Mouse (Mus musculus): ENCODE results near the gene Kcnc1. TPM values are rescaled to one million over a fixed set of nuclear protein-coding genes. Genes with fewer than 3 reads are reported as not detected.
A peak's percentile ranks its signal among the peaks of the same experiment; 100 is the strongest.

Kcnc1 gene
- 0.03 TPM in 1 of 2 replicates, not detected in the other for polyA plus RNA-seq (2016; fragmentation: Nextera tagmentation; extraction: Ambion mirVana)

- no peak within 1 kb of the TSS for H3K27ac ChIP-seq
- H3K9me3 ChIP-seq (replicated peaks) = no peaks in the 10 kb centered on the region
- peak within 1 kb of the TSS; percentile 58 for H3K4me3 ChIP-seq
- H3K4me1 ChIP-seq = peaks cover 26% of the 10 kb centered on the region
- H3K27me3 ChIP-seq (ENCODE audit: low read depth, poor library complexity, severe bottlenecking) = peaks cover 86% of the 10 kb centered on the region
- peak; percentile 94 for DNase-seq (ENCODE audit: low spot score)
- no peaks in the 10 kb centered on the region for H3K36me3 ChIP-seq
- WGBS = under 1% methylated on average over 93 of the region's 93 CpGs
Measured at GRCm38 (mm10) chr7:46396231-46396927, at the start of gene Kcnc1. Gene Kcnc1, plus strand, starts transcription at chr7:46396497.

DNA sequence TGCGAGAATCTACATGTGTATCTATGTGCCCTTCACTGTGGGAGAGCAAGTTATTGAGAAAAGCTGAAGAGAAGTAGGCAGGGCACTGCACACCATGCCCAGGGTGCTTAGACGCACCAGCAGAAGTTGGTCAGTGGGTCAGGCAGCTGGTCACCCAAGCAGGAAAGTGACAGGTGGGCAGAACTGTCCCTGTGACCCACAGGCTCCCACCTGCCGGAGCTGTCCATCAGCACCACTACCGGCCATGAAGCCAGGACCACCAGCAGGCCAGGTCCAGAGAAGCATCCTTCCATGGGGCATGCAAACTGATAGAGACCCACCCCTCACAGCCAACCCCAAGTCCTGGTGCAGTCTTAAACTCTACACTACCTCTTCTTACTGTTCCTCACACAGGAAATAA, 48.6 kb upstream of the Kcnc1 start:
- H3K36me3 ChIP-seq = no peaks in the 10 kb centered on the region
- no peak overlapping the region for H3K27ac ChIP-seq
- 53% methylated on average over 4 of the region's 4 CpGs for WGBS
- no peaks in the 10 kb centered on the region for H3K9me3 ChIP-seq (replicated peaks)
- DNase-seq (ENCODE audit: low spot score) = peak; percentile 43
- H3K27me3 ChIP-seq (ENCODE audit: low read depth, poor library complexity, severe bottlenecking) = peaks cover 48% of the 10 kb centered on the region
- no peak overlapping the region for H3K4me3 ChIP-seq
- H3K4me1 ChIP-seq = peaks cover 8% of the 10 kb centered on the region

DNA sequence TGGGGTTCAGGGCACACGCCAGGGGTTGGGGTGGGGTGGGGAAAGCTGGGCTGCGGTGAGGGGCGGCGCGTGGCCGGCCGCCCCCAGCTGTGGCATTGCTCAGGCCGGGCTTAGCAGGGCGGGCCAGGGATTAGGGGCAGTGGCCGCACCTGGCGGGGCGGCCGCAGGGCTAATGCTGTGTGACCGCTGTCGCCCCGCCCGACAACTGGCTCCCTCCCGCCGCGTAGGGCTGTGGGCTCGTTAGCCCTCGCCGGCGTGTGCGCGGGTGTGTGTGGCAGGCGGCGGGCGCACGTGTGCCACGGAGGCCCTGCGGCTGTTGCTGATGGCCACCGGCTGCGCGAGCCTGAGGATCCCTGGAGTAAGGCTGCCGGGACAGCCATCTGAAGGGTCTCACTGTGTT, 47.5 kb upstream of the Kcnc1 start:
- Histone ChIP-seq H3K36me3 (no peaks in the 10 kb centered on the region), H3K27ac (no peak overlapping the region), H3K27me3 (ENCODE audit: low read depth, poor library complexity, severe bottlenecking) (peaks cover 48% of the 10 kb centered on the region), H3K9me3 (replicated peaks) (no peaks in the 10 kb centered on the region), H3K4me3 (peak overlapping the region; percentile 25; the same call in 1 of the 2 replicates), H3K4me1 (peaks cover 8% of the 10 kb centered on the region)
- peak; percentile 32 for DNase-seq (ENCODE audit: low spot score)
- 5% methylated on average over 24 of the region's 36 CpGs for WGBS

DNA sequence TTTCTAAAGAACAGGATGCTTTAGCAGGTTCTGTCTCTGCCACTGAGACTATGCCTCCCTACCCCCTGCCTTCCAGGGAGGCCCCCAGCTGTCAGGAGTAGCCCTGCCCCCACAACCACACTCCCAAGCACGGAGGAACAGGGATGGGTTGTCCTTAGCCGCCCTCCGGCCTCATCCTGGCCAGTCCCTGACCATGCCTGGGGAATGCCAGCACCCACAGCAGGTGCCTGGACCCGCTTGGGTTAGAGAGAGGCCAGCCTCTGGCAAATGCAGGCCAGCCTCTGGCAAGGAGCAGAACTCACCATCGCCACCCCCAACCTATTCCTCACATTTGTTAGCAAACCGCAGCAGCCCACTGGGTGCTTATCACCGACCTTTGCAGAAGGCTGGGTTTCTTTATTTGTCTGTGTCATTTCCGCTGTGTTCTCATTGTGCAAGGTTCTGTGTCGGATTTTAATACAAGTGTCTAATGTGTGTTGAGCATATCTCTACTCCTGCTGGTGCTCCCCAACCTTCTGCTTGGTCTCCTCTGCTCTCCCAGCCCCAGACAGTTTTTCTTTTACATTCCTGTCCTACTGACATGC, 46.1 kb upstream of the Kcnc1 start:
- H3K27me3 ChIP-seq (ENCODE audit: low read depth, poor library complexity, severe bottlenecking) = peaks cover 48% of the 10 kb centered on the region
- peaks cover 8% of the 10 kb centered on the region for H3K4me1 ChIP-seq
- H3K9me3 ChIP-seq (replicated peaks) = no peaks in the 10 kb centered on the region
- no peaks in the 10 kb centered on the region for H3K36me3 ChIP-seq
- no peak for DNase-seq (ENCODE audit: low spot score)
- 61% methylated on average over 9 of the region's 9 CpGs for WGBS
- no peak overlapping the region for H3K4me3 ChIP-seq
- no peak overlapping the region for H3K27ac ChIP-seq

- no peak for DNase-seq (ENCODE audit: low spot score)
- H3K9me3 ChIP-seq (replicated peaks) = no peaks in the 10 kb centered on the region
- peaks cover 8% of the 10 kb centered on the region for H3K4me1 ChIP-seq
- no peaks in the 10 kb centered on the region for H3K36me3 ChIP-seq
- WGBS = 62% methylated on average over 2 of the region's 2 CpGs
- peaks cover 34% of the 10 kb centered on the region for H3K27me3 ChIP-seq (ENCODE audit: low read depth, poor library complexity, severe bottlenecking)
- no peak overlapping the region for H3K4me3 ChIP-seq
- H3K27ac ChIP-seq = no peak overlapping the region
Measured at GRCm38 (mm10) chr7:46352748-46353147, 43.5 kb upstream of the Kcnc1 start.

- DNase-seq (ENCODE audit: low spot score) = no peak
- H3K27me3 ChIP-seq (ENCODE audit: low read depth, poor library complexity, severe bottlenecking) = peaks cover 30% of the 10 kb centered on the region
- no peak overlapping the region for H3K27ac ChIP-seq
- peaks cover 8% of the 10 kb centered on the region for H3K4me1 ChIP-seq
- no peaks in the 10 kb centered on the region for H3K36me3 ChIP-seq
- 61% methylated on average over 8 of the region's 8 CpGs for WGBS
- no peak overlapping the region for H3K4me3 ChIP-seq
- no peaks in the 10 kb centered on the region for H3K9me3 ChIP-seq (replicated peaks)
Measured at GRCm38 (mm10) chr7:46353216-46353615, 43.1 kb upstream of the Kcnc1 start.

DNA sequence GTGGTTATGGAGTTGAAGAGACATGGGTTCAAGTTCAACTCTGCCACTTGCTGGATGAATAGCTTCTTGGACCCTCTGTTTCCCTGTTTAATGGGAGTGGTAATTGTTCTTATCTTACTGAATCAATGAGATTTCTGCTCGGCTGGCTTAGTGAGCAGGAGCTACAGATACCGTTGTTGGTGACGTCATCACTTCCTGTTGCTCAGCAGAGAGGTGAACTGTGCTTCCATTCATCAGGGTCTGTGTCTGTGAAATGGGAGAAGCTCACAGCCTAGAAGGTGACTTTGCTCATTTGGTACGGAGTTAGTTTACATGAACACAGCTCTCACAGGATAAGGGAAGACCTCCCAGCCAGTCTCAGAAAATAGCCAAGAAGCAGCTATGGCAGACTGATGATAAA, 42.4 kb upstream of the Kcnc1 start:
- Histone ChIP-seq H3K4me3 (no peak overlapping the region), H3K36me3 (no peaks in the 10 kb centered on the region), H3K27ac (no peak overlapping the region), H3K9me3 (replicated peaks) (no peaks in the 10 kb centered on the region), H3K4me1 (peaks cover 3% of the 10 kb centered on the region), H3K27me3 (ENCODE audit: low read depth, poor library complexity, severe bottlenecking) (peaks cover 23% of the 10 kb centered on the region)
- no peak for DNase-seq (ENCODE audit: low spot score)
- 70% methylated on average over 4 of the region's 4 CpGs for WGBS

GRCm38 (mm10) chr7:46361776-46362175, 34.5 kb upstream of the Kcnc1 start:
- no peak for DNase-seq (ENCODE audit: low spot score)
- Histone ChIP-seq H3K27ac (no peak overlapping the region), H3K9me3 (replicated peaks) (no peaks in the 10 kb centered on the region), H3K36me3 (no peaks in the 10 kb centered on the region), H3K4me3 (no peak overlapping the region), H3K4me1 (no peaks in the 10 kb centered on the region), H3K27me3 (ENCODE audit: low read depth, poor library complexity, severe bottlenecking) (0 out of 2 replicates have a peak, but pooled peaks cover 8% of the 10 kb centered on the region)

DNA sequence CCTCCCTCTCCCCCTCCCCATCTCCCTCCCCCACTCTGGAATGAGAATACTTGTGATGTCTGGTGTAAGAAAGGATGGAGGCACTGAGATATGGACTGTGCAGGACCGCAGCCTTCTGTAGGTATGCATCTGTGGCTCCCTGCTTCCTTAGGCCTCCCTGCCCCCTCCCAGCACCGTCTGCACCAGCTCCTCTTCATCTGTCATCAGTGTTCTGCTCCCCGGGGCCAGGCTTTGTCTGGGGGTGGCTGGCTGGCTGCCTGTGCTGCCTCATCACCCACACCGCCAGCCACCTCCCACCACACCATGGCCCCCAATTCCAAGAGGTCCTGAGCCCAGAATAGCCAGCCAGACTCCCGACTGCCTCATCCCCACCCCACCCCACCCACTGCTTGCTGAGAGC, 32.1 kb upstream of the Kcnc1 start:
- Histone ChIP-seq H3K27ac (no peak overlapping the region), H3K27me3 (ENCODE audit: low read depth, poor library complexity, severe bottlenecking) (0 out of 2 replicates have a peak, but pooled peaks cover 8% of the 10 kb centered on the region), H3K4me3 (no peak overlapping the region), H3K9me3 (replicated peaks) (no peaks in the 10 kb centered on the region), H3K4me1 (no peaks in the 10 kb centered on the region), H3K36me3 (no peaks in the 10 kb centered on the region)
- no peak for DNase-seq (ENCODE audit: low spot score)
- 64% methylated on average over 4 of the region's 5 CpGs for WGBS

GRCm38 (mm10) chr7:46365810-46366209, 30.5 kb upstream of the Kcnc1 start:
- H3K27me3 ChIP-seq (ENCODE audit: low read depth, poor library complexity, severe bottlenecking) = 0 out of 2 replicates have a peak, but pooled peaks cover 8% of the 10 kb centered on the region
- whole genome bisulfite sequencing = 87% methylated on average over 1 of the region's 1 CpGs
- H3K4me1 ChIP-seq = no peaks in the 10 kb centered on the region
- H3K27ac ChIP-seq = no peak overlapping the region
- DNase-seq (ENCODE audit: low spot score) = no peak
- H3K4me3 ChIP-seq = no peak overlapping the region
- no peaks in the 10 kb centered on the region for H3K36me3 ChIP-seq
- no peaks in the 10 kb centered on the region for H3K9me3 ChIP-seq (replicated peaks)

DNA sequence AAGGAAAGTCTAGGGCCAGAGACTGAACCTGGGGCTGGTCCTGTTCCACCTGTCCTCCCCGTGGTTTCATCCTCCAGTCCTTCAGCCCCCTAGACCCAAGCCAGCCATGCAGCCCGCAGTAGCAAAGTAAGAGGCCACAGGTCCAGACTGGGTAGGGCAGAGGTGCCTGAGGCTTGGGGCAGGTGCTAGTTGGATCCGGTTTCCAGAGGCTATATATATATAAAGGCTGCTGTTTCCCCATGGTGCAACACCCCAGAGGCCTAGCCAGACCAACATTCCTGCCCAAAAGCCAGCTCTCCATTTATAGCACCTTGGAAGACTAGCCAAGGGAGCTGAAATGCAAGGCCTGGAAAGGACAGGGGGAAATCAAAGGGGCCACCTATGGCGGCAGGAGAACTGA, 25.2 kb upstream of the Kcnc1 start:
- Histone ChIP-seq H3K4me3 (no peak overlapping the region), H3K9me3 (replicated peaks) (no peaks in the 10 kb centered on the region), H3K27me3 (ENCODE audit: low read depth, poor library complexity, severe bottlenecking) (peaks cover 50% of the 10 kb centered on the region), H3K4me1 (peaks cover 3% of the 10 kb centered on the region), H3K27ac (no peak overlapping the region), H3K36me3 (no peaks in the 10 kb centered on the region)
- WGBS = 72% methylated on average over 4 of the region's 4 CpGs
- no peak for DNase-seq (ENCODE audit: low spot score)

DNA sequence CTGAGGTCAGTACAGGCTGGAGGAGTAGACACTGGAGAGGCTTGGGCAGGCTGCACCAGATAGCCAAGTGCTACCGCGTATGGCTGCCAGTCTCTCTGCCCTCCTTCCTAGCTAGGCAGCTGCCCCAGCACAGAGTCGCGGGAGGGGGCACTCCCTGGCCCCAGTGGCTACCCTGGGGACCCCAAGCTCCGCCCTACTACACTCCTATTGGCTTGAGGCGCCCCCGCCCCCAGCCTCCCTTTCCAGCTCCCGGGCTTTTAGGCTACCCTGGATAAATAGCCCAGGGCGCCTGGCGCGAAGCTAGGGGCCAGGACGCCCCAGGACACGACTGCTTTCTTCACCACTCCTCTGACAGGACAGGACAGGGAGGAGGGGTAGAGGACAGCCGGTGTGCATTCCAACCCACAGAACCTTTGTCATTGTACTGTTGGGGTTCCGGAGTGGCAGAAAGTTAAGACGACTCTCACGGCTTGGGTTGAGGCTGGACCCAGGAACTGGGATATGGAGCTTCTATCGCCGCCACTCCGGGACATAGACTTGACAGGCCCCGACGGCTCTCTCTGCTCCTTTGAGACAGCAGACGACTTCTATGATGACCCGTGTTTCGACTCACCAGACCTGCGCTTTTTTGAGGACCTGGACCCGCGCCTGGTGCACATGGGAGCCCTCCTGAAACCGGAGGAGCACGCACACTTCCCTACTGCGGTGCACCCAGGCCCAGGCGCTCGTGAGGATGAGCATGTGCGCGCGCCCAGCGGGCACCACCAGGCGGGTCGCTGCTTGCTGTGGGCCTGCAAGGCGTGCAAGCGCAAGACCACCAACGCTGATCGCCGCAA, 19.9 kb upstream of the Kcnc1 start, which contains the start of gene Myod1:
Myod1 (plus strand) TSS at position 303 of the 836 bp plus-strand sequence.
- Histone ChIP-seq H3K4me1 (peaks cover 28% of the 10 kb centered on the region), H3K27ac (no peak within 1 kb of the TSS), H3K9me3 (replicated peaks) (no peaks in the 10 kb centered on the region), H3K27me3 (ENCODE audit: low read depth, poor library complexity, severe bottlenecking) (peaks cover 94% of the 10 kb centered on the region), H3K4me3 (peak within 1 kb of the TSS; percentile 42), H3K36me3 (no peaks in the 10 kb centered on the region)
- no peak for DNase-seq (ENCODE audit: low spot score)
- WGBS = 5% methylated on average over 44 of the region's 44 CpGs

GRCm38 (mm10) chr7:46377008-46377346, 19.3 kb upstream of the Kcnc1 start:
- peaks cover 91% of the 10 kb centered on the region for H3K27me3 ChIP-seq (ENCODE audit: low read depth, poor library complexity, severe bottlenecking)
- WGBS = under 1% methylated on average over 33 of the region's 33 CpGs
- DNase-seq (ENCODE audit: low spot score) = peak; percentile 65
- H3K4me3 ChIP-seq = peak overlapping the region; percentile 42
- H3K4me1 ChIP-seq = peaks cover 28% of the 10 kb centered on the region
- no peaks in the 10 kb centered on the region for H3K9me3 ChIP-seq (replicated peaks)
- H3K27ac ChIP-seq = no peak overlapping the region
- no peaks in the 10 kb centered on the region for H3K36me3 ChIP-seq
